Comparison of ENCODE assay signal across 19 mouse cellular contexts in genomic region chr13:114397281-114397680, GRCm38 (mm10). TPM values are rescaled to one million over a fixed set of nuclear protein-coding genes. Genes with fewer than 3 reads are reported as not detected.
DNase-seq lines count a peak whose midpoint lies in the region; ATAC-seq and TF ChIP-seq lines count a peak whose summit lies in the region.
"Had no signal": no experiment of that assay in that cellular context is flagged by ENCODE, and none has a peak within 500 bp of the region (broad histone marks: within the 10 kb centered on the region; RNA-seq: fewer than 3 reads in every experiment).

No protein-coding gene starts in this region.

- no peak for DNase-seq in forebrain, embryonic 10.5 days (ENCODE audit: extremely low spot score, low spot score)
- DNase-seq in midbrain, embryonic 11.5 days (ENCODE audit: low spot score, missing footprints) = peak; percentile 66
- no peak for DNase-seq in layer of hippocampus, postnatal 14 days (ENCODE audit: low spot score in 2 of 2)
- DNase-seq in thymus, postnatal 36 days = no peak
- DNase-seq: adrenal gland, adult 2 months; adrenal gland, postnatal 25 days; cerebellum, adult 18-20 months; cerebellum, adult 9-11 months; cerebellum, postnatal 36 days; gastrocnemius, postnatal 36 days; heart, adult 11 months; heart, postnatal 36 days had no signal

- no peaks in the 10 kb centered on the region for H3K27me3 ChIP-seq in forebrain, embryonic 10.5 days (ENCODE audit: poor library complexity, severe bottlenecking)
- H3K27me3 ChIP-seq in forebrain, embryonic 16.5 days (replicated peaks; ENCODE audit: control insufficient read depth, insufficient read depth, low read length) = no peaks in the 10 kb centered on the region
- H3K27me3 ChIP-seq in midbrain, embryonic 11.5 days (ENCODE audit: control insufficient read depth, insufficient read depth, low read length) = no peaks in the 10 kb centered on the region
- no peaks in the 10 kb centered on the region for H3K27me3 ChIP-seq in midbrain, embryonic 16.5 days (ENCODE audit: control insufficient read depth, insufficient read depth, low read depth, low read length)
- no peaks in the 10 kb centered on the region for H3K27me3 ChIP-seq in intestine, postnatal 0 days (replicated peaks; ENCODE audit: control insufficient read depth, insufficient read depth, low read length)
- H3K27me3 ChIP-seq: embryonic facial prominence, embryonic 15.5 days; heart, embryonic 13.5 days; hindbrain, embryonic 15.5 days had no signal

- H3K27ac ChIP-seq in forebrain, embryonic 10.5 days = no peak overlapping the region
- no peak overlapping the region for H3K27ac ChIP-seq in forebrain, embryonic 16.5 days (ENCODE audit: low read length)
- no peak overlapping the region for H3K27ac ChIP-seq in midbrain, embryonic 11.5 days (ENCODE audit: low read depth, low read length)
- H3K27ac ChIP-seq in midbrain, embryonic 16.5 days (ENCODE audit: low read length) = no peak overlapping the region
- no peak overlapping the region for H3K27ac ChIP-seq in intestine, postnatal 0 days (ENCODE audit: low read depth, low read length)
- H3K27ac ChIP-seq: embryonic facial prominence, embryonic 15.5 days; heart, embryonic 13.5 days; hindbrain, embryonic 15.5 days had no signal

- H3K9ac ChIP-seq in forebrain, embryonic 16.5 days (replicated peaks; ENCODE audit: low read depth, low read length) = no peak overlapping the region
- no peak overlapping the region for H3K9ac ChIP-seq in midbrain, embryonic 11.5 days (ENCODE audit: low read length)
- H3K9ac ChIP-seq in midbrain, embryonic 16.5 days (ENCODE audit: low read depth, low read length) = no peak overlapping the region
- H3K9ac ChIP-seq in intestine, postnatal 0 days (ENCODE audit: low read depth, low read length) = no peak overlapping the region
- H3K9ac ChIP-seq: embryonic facial prominence, embryonic 15.5 days; heart, embryonic 13.5 days; hindbrain, embryonic 15.5 days had no signal

- no peak overlapping the region for H3K4me2 ChIP-seq in forebrain, embryonic 16.5 days (ENCODE audit: low read length)
- no peak overlapping the region for H3K4me2 ChIP-seq in midbrain, embryonic 11.5 days
- H3K4me2 ChIP-seq in midbrain, embryonic 16.5 days (ENCODE audit: low read length) = no peak overlapping the region
- peak overlapping the region; percentile 49 for H3K4me2 ChIP-seq in intestine, postnatal 0 days (replicated peaks; ENCODE audit: low read depth)
- H3K4me2 ChIP-seq: embryonic facial prominence, embryonic 15.5 days; heart, embryonic 13.5 days; hindbrain, embryonic 15.5 days had no signal

- no peaks in the 10 kb centered on the region for H3K36me3 ChIP-seq in forebrain, embryonic 10.5 days (replicated peaks)
- no peaks in the 10 kb centered on the region for H3K36me3 ChIP-seq in forebrain, embryonic 16.5 days (ENCODE audit: control insufficient read depth, insufficient read depth)
- no peaks in the 10 kb centered on the region for H3K36me3 ChIP-seq in midbrain, embryonic 11.5 days (ENCODE audit: control insufficient read depth, insufficient read depth, low read length)
- no peaks in the 10 kb centered on the region for H3K36me3 ChIP-seq in midbrain, embryonic 16.5 days (ENCODE audit: control insufficient read depth, insufficient read depth, low read length)
- no peaks in the 10 kb centered on the region for H3K36me3 ChIP-seq in intestine, postnatal 0 days (ENCODE audit: control insufficient read depth, insufficient read depth)
- H3K36me3 ChIP-seq: embryonic facial prominence, embryonic 15.5 days; heart, embryonic 13.5 days; hindbrain, embryonic 15.5 days had no signal

- H3K9me3 ChIP-seq in forebrain, embryonic 10.5 days = no peaks in the 10 kb centered on the region
- no peaks in the 10 kb centered on the region for H3K9me3 ChIP-seq in forebrain, embryonic 16.5 days (ENCODE audit: control insufficient read depth, low read length)
- H3K9me3 ChIP-seq in midbrain, embryonic 11.5 days (ENCODE audit: control insufficient read depth, low read length) = no peaks in the 10 kb centered on the region
- no peaks in the 10 kb centered on the region for H3K9me3 ChIP-seq in midbrain, embryonic 16.5 days (replicated peaks; ENCODE audit: control insufficient read depth, low read length, poor library complexity, severe bottlenecking)
- no peaks in the 10 kb centered on the region for H3K9me3 ChIP-seq in intestine, postnatal 0 days (ENCODE audit: control insufficient read depth)
- H3K9me3 ChIP-seq: embryonic facial prominence, embryonic 15.5 days; heart, embryonic 13.5 days; hindbrain, embryonic 15.5 days had no signal

- WGBS in forebrain, embryonic 10.5 days = 51% methylated on average over 9 of the region's 9 CpGs
- WGBS in forebrain, embryonic 16.5 days = 53% methylated on average over 9 of the region's 9 CpGs
- WGBS in midbrain, embryonic 11.5 days = 50% methylated on average over 9 of the region's 9 CpGs
- 41% methylated on average over 9 of the region's 9 CpGs for WGBS in midbrain, embryonic 16.5 days
- WGBS in intestine, postnatal 0 days = 70% methylated on average over 9 of the region's 9 CpGs

- H3K4me3 ChIP-seq in forebrain, embryonic 10.5 days = 0 out of 2 replicates have a peak overlapping the region, but pooled peaks have one; percentile 0
- H3K4me3 ChIP-seq in forebrain, embryonic 16.5 days (replicated peaks; ENCODE audit: low read length) = no peak overlapping the region
- no peak overlapping the region for H3K4me3 ChIP-seq in midbrain, embryonic 11.5 days (ENCODE audit: low read depth, low read length)
- no peak overlapping the region for H3K4me3 ChIP-seq in midbrain, embryonic 16.5 days (ENCODE audit: low read depth, low read length)
- no peak overlapping the region for H3K4me3 ChIP-seq in intestine, postnatal 0 days (ENCODE audit: low read depth, low read length)
- H3K4me3 ChIP-seq: embryonic facial prominence, embryonic 15.5 days; erythroblast, embryonic 14.5 days; heart, embryonic 13.5 days; hindbrain, embryonic 15.5 days had no signal

- no peak for ATAC-seq in forebrain, embryonic 16.5 days
- ATAC-seq in midbrain, embryonic 11.5 days (ENCODE audit: low FRiP score) = no peak
- no peak for ATAC-seq in midbrain, embryonic 16.5 days
- no peak for ATAC-seq in intestine, postnatal 0 days

- TF ChIP-seq CTCF in intestine, postnatal 0 days (IDR thresholded peaks at IDR 0.05; ENCODE audit: low read depth) = no peak

- peaks cover 11% of the 10 kb centered on the region for H3K4me1 ChIP-seq in forebrain, embryonic 10.5 days
- H3K4me1 ChIP-seq in forebrain, embryonic 16.5 days (replicated peaks; ENCODE audit: control insufficient read depth, insufficient read depth, low read length) = no peaks in the 10 kb centered on the region
- H3K4me1 ChIP-seq in midbrain, embryonic 11.5 days (ENCODE audit: control insufficient read depth, insufficient read depth, low read length) = peaks cover 7% of the 10 kb centered on the region
- no peaks in the 10 kb centered on the region for H3K4me1 ChIP-seq in midbrain, embryonic 16.5 days (ENCODE audit: control insufficient read depth, insufficient read depth, low read length)
- H3K4me1 ChIP-seq in intestine, postnatal 0 days (replicated peaks; ENCODE audit: control insufficient read depth, insufficient read depth, low read length) = no peaks in the 10 kb centered on the region
- H3K4me1 ChIP-seq: embryonic facial prominence, embryonic 15.5 days; heart, embryonic 13.5 days; hindbrain, embryonic 15.5 days had no signal

RNA-seq across cellular contexts. Expression of gene Ndufs4, which starts 9.2 kb away (rescaled TPM):
- polyA plus RNA-seq in forebrain, embryonic 10.5 days (2016; fragmentation: Nextera tagmentation; extraction: Ambion mirVana) = 253 and 258 TPM in 2 replicates
- 304 and 323 TPM in 2 replicates for polyA plus RNA-seq in forebrain, embryonic 16.5 days (2015; fragmentation: Nextera tagmentation; extraction: Ambion mirVana)
- 340 and 357 TPM in 2 replicates for polyA plus RNA-seq in midbrain, embryonic 11.5 days (2014; fragmentation: Nextera tagmentation; extraction: Ambion mirVana)
- 363 and 373 TPM in 2 replicates for polyA plus RNA-seq in midbrain, embryonic 16.5 days (2015; fragmentation: Nextera tagmentation; extraction: Ambion mirVana)
- 378 and 413 TPM in 2 replicates for polyA plus RNA-seq in intestine, postnatal 0 days (2015; fragmentation: Nextera tagmentation; extraction: Ambion mirVana)
- total RNA-seq in layer of hippocampus, postnatal 14 days (2021) = 100 to 1,000 TPM; 180 to 187 TPM
